In the genomic region with DNA sequence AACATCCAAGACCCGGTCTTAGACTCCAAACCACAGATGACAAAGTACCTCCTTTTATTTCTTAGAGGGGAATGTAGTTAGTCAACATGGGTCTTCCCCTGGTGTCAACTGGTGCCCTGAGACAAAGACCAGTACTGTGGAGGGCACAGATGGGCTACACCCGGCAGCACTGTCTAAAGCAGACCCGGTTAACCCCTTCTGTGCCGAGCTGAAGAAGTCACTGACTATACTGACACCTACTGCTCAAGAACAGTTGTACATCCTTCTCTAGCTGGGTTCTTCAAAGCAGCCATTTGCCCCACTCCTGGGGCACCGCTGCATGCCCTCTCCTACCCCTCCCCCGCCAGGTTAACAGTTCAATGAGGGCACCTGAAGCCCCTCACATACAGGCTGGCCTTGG, we compare ENCODE assay signal across 10 mouse cellular contexts.
DNase-seq lines count a peak whose midpoint lies in the region; ATAC-seq and TF ChIP-seq lines count a peak whose summit lies in the region.
"Had no signal": no experiment of that assay in that cellular context is flagged by ENCODE, and none has a peak within 500 bp of the region (broad histone marks: within the 10 kb centered on the region; RNA-seq: fewer than 3 reads in every experiment).

No protein-coding gene starts in this region.

- TF ChIP-seq CTCF in Patski (IDR thresholded peaks at IDR 0.05), result peak; percentile 43

- ATAC-seq in Patski, result no peak
- ATAC-seq in activated CD4-positive, CD25-positive, alpha-beta regulatory T cell, adult 4 months, result no peak

- in situ Hi-C loops in Patski (cut with MboI; ENCODE audit: low pct_unique_long_range_greater_than_20kb), result no loop called here

- CTCF ChIA-PET in Patski (lab: Charles Lee), result interaction anchor here (0.9 to 1.3 kb wide), 2 partner anchors 9 to 28 kb away, joined by 3 to 4 read pairs; no protein-coding TSS in a partner anchor

- H3K27me3 ChIP-seq in Patski, result no peaks in the 10 kb centered on the region
- H3K27me3 ChIP-seq: embryonic facial prominence, embryonic 15.5 days; limb, embryonic 15.5 days had no signal

- DNase-seq in layer of hippocampus, adult 9-11 months, result peak; percentile 34
- no peak for DNase-seq in layer of hippocampus, adult 8-10 months (ENCODE audit: low spot score in 2 of 2)
- no peak for DNase-seq in Patski (ENCODE audit: low read depth, low spot score)
- DNase-seq in embryo, embryonic 11 days, result peak; percentile 80
- DNase-seq in layer of hippocampus, postnatal 14 days (ENCODE audit: low spot score in 2 of 2), result peak; percentile 42 to 58
- peak; percentile 86 for DNase-seq in retina, embryonic 14.5 days (ENCODE audit: low spot score)
- no peak for DNase-seq in adrenal gland, adult 8-10 months

- POLR2A ChIA-PET in Patski (lab: Charles Lee), result no interaction called here

Comparison
In these comparisons a context has a peak if more than half of its experiments do, and no peak if none do; other contexts are left out.
1. DNase-seq: peak in layer of hippocampus, adult 9-11 months (single experiment), embryo, embryonic 11 days (single experiment), layer of hippocampus, postnatal 14 days (2 of 2) and retina, embryonic 14.5 days (single experiment); none in layer of hippocampus, adult 8-10 months (0 of 2), Patski (single experiment) and adrenal gland, adult 8-10 months (single experiment).